Mouse (Mus musculus) yolk sac, embryonic 10.5 days (tissue): ENCODE results near the gene Fcgbp.
"Not testable (repeated sequence)": the region's sequence is repeated elsewhere in the genome, so short reads cannot be mapped to it uniquely, and the experiment has no call there.

Experiments used
- DNase-seq: peaks from one replicate; pipeline ENCODE4 v3.0.0-alpha.2; 2017; ENCODE audit warnings: low spot score

Gene Fcgbp

DNA sequence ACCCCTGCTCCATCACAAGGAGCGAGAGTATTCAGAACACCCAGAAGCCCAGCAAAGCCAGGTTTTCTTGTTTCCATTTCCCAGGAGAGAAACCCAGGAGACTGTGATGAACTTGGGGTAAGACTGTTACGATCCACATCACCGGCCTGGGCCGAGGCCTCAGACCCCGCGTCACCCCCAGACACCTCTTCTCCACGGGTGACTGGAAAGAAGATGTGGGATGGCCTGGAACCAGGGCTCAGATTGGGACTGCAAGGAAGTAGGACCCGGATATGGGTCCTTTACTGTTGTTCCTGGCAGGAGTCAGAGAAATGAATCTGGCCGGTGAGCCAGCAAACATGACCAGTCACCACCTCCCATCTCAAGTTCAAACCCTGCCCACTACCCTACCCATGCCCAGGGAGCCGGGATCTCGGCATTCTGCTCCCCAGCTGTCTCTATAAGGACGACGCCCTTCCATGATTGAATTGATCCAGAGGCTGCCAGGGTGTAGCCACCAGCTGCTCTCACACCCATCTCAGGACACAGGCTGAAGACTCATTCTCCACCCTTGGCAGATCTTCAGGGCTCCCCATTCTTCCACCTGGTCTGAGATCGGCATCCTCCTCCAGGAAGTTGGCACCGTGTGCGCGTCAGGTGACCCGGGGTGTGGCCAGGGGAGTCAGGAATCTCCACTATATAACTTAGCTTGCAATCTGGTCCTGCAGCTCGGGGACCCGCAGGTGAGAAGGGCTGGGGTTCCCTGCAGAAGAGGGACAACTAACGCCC is at the start of gene Fcgbp:
Gene Fcgbp, plus strand, starts transcription at position 706 of the 768 bp plus-strand sequence.
- no peak for DNase-seq

GRCm38 (mm10) chr7:28044524-28044923 is 26.5 kb upstream of the Fcgbp start:
- DNase-seq, result no peak

DNA sequence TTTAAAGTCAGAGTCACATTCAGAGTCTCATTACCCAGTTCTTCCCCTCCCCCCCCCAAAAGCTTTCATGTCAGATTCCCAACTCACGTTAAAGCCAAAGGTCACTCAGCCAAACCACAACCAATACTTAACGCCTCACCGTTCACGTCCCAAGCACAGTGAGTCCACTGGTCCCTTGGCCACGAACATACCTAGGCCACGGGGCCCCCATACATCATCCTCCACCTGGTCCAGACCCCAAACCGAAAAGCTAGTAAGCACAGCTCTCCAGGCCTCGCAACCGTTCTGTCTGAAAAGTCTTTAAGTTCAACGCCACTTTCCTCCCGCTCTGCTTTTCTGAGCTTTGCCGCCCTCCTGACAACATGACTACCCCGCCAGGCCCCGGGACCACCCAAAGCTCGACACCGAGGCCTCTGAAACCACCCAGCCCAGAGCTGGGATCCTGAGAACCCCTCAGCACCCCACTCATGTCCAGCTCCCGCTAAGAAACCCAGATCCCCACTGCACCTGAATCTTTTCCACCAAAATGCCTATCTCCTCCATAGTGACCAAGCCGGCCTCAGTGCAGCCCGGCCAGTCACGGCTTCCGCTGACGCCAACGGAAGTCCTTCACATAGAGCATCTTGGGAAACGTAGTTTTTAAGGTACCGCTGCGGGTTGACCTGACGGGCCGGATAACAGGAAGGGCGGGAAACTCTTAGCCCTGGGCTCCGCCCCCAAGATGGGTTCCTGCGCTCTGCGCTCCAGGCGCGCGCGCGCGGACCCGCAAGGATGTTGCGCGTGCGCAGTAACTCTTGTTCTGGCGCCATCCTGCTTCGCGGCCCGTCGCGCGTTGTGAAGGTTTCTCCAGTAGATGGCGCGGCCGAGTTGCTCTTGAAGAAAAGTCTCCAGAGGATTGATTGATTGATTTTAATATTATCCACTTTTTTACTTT is 21.3 kb upstream of the Fcgbp start, which contains the start of gene Psmc4:
Gene Psmc4, minus strand, starts transcription at position 626 of the 934 bp plus-strand sequence.
- peak; percentile 96 for DNase-seq

DNA sequence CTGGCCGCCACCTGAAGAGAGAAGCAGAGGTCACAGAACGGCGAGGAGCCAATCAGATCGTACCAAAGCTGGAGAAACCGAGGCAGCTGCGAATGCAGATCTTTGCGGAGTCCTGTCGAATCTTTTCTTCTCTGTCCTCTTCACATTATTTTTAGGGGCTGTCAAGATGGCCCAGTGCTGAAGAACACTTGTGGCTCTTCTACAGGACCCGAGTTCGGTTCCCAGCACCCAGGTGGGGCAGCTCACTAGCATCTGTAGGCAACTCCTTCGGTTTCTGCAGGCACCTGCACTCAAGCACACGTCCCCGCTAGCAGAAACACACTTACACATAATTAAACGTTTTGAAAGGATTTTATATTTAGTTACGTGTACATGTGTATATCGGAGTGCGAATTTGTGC is 20.5 kb upstream of the Fcgbp start:
- no peak for DNase-seq

GRCm38 (mm10) chr7:28053046-28053930 is 17.7 kb upstream of the Fcgbp start:
- DNase-seq, result no peak

DNA sequence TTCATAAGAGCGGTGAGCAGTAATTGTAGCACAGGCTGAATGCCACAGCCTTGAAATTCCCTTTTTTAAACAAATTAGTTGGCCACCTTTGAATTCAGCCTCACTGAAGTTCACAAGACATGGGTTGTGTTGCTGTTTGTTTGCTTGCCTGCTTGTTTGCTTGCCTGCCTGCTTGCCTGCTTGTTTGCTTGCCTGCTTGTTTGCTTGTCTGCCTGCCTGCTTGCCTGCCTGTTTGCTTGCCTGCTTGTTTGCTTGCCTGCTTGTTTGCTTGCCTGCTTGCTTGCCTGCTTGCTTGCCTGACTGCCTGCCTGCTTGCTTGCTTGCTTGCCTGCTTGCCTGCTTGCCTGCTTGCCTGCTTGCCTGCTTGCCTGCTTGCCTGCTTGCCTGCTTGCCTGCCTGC is 11.1 kb upstream of the Fcgbp start:
- DNase-seq, result no peak

DNA sequence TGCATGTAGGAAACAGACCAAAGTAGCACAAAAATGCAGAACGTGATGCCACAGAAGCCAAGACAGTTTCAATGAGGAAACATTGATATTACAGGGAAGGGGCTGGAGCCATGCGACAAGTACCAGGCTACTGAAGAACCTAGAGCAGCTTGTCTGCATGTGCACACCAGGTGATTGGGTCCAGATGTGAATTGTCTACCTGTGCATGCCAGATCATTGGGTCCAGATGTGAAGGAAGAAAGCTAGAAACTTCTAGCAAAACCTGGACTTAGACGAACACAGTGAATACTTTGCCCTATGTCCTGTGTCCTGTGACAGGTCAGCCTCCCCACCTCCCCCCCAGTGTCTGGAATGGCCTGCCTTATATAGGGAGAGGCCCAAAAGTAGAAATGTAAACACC is 2.4 kb upstream of the Fcgbp start:
- DNase-seq, result no peak

- DNase-seq, result no peak
Measured at GRCm38 (mm10) chr7:28069546-28070172, 1.4 kb upstream of the Fcgbp start.

DNA sequence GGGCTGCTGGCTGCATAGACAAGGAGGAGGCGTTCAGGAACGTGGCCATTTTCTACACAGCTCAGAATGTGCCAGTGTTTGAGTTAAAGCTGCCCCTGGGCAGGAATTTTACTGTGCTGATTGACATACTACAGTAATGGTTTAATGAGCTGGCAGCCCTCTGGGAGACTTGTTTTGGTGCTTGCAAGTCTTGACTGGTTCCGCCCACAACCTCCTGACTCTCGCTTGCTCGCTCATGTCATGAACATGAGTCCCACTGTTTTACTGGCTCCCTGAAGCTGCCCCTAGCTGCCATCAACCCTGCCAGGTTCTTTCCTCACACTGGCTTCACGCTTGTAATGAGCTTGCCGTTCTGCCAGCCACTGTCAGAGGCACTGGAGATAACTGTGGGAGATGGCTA is 13.2 kb downstream of the Fcgbp start:
- no peak for DNase-seq

DNA sequence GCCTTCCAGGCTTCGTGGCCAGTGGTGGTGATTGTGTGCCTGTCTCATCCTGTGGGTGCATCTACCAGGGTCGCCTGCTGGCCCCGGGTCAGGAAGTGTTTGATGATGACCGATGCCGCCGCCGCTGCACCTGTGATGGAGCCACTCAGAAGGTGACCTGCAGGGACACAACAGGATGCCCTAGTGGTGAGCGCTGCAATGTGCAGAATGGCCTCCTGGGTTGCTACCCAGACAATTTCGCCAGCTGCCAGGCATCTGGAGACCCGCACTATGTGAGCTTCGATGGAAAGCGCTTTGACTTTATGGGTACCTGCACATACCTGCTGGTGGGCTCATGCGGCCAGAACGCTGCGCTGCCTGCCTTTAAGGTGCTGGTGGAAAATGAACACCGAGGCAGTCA is 15.2 kb downstream of the Fcgbp start:
- no peak for DNase-seq

DNA sequence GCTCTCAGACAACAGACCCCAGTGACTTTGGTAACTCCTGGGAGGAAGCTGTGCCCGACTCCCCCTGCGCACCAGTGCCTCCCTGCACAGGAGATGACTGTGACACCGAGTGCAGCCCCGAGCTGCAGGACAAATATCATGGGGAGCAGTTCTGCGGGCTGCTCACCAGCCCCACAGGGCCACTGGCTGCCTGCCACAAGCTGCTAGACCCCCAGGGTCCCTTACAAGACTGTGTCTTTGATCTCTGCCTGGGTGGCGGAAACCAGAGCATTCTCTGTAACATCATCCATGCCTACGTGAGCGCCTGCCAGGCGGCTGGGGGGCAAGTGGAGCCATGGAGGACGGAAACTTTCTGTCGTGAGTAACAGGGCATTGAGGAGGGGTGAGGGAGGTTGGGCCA is 22.5 kb downstream of the Fcgbp start:
- DNase-seq, result no peak

DNA sequence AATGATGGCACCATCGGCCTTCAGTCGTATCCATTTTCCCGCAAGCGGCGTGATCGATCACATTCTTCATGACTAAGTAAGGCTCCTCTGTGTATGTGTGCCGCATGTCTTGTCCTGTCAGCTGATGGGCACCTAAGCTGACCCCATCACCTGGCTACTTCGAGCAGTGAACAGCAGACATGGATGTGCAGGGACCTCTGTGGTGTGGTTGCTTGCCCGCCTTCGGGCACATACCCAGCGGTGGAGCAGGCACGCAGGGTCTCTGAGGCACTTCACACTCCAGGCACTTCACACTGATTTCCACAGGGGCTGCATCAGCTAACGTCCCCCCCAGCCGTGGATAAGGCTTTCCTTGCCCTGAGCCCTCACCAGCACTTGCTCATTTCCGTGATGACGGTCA is 28.1 kb downstream of the Fcgbp start:
- DNase-seq, result no peak

DNA sequence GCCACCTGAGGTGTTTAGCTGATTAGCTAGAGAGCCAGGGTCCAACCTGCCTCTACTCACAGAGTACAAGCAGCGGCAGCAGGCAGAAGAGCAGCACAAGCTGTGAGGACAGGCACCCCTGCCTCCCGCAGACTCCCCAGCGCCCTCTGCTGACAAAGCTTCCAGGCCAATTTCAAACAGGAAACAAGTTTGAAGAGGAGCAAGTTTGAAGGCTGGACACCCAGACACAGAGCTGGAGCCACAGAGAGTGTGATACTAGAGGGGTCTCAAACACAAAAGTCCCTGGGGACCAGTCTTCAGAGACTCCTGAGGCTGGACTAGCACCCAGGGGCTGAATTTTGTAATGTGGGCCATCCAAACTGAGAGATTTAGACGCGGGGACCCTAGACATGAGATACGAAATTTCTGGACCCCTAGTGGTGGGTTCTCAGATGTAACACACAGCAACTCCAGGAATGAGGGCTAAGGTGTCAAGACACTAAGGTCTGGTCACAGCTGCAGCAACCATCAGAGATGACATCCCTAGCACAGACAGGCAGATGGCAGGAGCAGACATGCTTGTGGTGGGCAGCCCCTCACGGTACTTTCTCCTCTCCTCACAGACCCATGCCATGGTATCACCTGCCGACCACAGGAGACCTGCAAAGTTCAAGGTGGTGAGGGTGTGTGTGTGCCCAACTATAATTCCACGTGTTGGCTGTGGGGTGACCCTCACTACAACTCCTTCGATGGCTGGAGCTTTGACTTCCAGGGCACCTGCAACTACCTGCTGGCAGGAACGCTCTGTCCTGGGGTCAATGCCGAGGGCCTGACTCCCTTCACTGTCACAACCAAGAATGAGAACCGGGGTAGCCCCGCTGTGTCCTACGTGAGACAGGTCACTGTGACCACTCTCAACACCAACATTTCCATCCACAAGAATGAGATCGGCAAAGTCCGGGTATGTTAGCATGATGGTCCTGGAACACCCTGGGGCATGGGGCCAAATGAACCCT is 29.9 kb downstream of the Fcgbp start:
- peak; percentile 10 for DNase-seq

DNA sequence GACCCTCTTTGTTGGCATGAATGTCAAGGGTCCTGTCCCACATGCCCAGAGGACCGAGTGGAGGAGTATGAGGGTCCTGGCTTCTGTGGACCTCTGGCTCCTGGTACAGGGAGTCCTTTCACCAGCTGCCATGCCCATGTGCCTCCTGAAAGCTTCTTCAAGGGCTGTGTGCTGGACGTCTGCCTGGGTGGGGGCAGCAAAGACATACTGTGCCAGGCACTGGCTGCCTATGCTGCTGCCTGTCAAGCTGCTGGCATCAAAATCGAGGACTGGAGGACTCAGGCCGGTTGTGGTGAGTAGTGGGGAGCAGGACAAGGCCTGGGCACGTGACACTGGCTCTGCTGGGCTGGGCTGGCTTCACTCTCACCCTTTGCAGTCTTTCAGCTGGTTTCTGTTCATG is 31.9 kb downstream of the Fcgbp start:
- DNase-seq, result not testable (repeated sequence)

DNA sequence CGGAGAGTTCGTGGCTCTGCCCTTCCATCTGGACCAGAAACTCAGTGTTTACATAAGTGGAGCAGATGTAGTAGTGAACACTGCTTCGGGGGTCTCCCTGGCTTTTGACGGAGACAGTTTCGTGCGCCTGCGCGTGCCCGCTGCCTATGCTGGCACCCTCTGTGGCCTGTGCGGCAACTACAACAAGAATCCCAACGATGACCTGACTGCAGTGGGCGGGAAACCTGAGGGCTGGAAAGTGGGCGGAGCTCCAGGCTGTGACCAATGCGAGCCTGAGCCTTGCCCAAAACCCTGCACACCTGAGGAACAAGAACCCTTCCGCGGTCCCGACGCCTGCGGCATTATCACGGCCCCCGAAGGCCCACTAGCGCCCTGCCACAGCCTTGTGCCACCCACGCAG is 33.6 kb downstream of the Fcgbp start:
- no peak for DNase-seq

- DNase-seq, result no peak
Measured at GRCm38 (mm10) chr7:28106241-28106640, 35.2 kb downstream of the Fcgbp start.

GRCm38 (mm10) chr7:28114648-28115047 is 43.6 kb downstream of the Fcgbp start:
- DNase-seq, result no peak

DNA sequence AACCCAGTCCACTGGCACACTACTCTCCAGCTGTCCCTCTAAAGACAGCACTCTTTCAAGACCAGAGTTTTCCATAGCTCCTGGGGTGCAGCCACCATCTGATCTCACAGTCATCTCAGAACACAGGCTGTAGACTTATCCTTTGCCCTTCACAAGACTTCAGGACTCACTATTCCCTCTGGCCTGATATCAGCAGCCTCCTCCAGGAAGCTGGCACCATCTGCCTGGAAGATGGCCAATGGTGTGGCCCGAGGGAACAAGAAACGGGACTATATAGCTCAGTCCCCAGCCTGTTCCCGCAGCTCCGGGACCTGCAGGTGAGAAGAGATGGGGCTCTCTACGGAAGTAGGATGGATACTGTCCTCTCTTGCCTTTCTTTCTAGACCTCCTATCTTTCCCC is 58.1 kb downstream of the Fcgbp start, which contains the start of gene 9530053A07Rik:
Gene 9530053A07Rik, plus strand, starts transcription at position 301 of the 400 bp plus-strand sequence.
- DNase-seq, result no peak

DNA sequence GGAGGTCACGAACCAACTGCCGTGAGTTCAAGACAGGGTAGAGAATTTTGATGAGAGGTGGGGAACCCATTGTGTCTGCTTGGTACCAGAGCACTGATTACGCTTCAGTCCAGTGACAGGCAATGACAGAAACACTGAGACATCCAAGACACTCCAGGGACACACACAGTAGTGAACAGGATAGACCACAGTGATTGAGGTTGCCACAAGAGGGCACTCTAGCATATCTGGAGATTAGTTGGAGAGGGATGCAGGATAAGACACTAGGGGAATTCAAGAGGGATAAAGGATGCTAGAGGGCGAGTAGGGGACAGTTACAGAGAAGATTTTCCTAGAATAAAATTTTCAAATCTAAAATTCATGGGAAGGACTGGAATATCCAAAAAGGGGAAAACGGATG is 66.6 kb downstream of the Fcgbp start:
- no peak for DNase-seq

- DNase-seq, result peak; percentile 16
Measured at GRCm38 (mm10) chr7:28148263-28148662, 77.2 kb downstream of the Fcgbp start.
